Mouse (Mus musculus): ENCODE measurements around the gene Slc35b2. TPM values are rescaled to one million over a fixed set of nuclear protein-coding genes. Genes with fewer than 3 reads are reported as not detected.
A peak's percentile ranks its signal among the peaks of the same experiment; 100 is the strongest.

Gene Slc35b2
- polyA plus RNA-seq, 1 experiment from 2014 or later = 91.5 TPM

DNA sequence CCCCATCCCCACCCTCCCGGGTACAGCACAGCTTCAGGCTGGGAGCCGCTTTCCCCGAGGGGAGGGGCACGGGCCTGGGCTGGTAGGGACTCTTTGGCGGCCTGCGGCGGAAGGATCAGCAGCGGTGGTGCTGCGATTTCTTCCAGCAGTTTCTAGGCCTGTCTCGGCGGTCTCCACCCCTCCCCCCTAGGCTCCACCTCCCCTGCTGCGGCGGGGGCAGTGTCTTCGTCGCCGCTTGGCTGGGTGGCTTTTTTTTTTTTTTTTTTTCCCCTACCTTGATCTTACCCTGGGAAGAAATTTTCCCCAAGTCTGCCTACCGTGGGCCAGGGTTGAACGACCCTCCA, 10.1 kb downstream of the Slc35b2 start:
- peak overlapping the region; percentile 92 for H3K27ac ChIP-seq (ENCODE audit: low read depth, low read length)
- WGBS = 0% methylated on average over 18 of the region's 18 CpGs
- H3K36me3 ChIP-seq (ENCODE audit: control insufficient read depth, insufficient read depth, low read length) = peaks cover 18% of the 10 kb centered on the region
- peak; percentile 94 for DNase-seq (ENCODE audit: low spot score)
- H3K4me1 ChIP-seq (replicated peaks; ENCODE audit: control insufficient read depth, insufficient read depth, low read length) = peaks cover 4% of the 10 kb centered on the region; the same call in 1 of the 2 replicates
- peak overlapping the region; percentile 85 for H3K9ac ChIP-seq (ENCODE audit: low read depth, low read length)
- H3K4me2 ChIP-seq (replicated peaks; ENCODE audit: low read depth, low read length) = peak overlapping the region; percentile 86
- H3K27me3 ChIP-seq (ENCODE audit: control insufficient read depth, insufficient read depth, low read length) = no peaks in the 10 kb centered on the region
- H3K9me3 ChIP-seq (ENCODE audit: control insufficient read depth, low read length) = no peaks in the 10 kb centered on the region
- H3K4me3 ChIP-seq (ENCODE audit: low read depth, low read length) = peak overlapping the region; percentile 92
- ATAC-seq (ENCODE audit: low FRiP score) = peak; percentile 70

DNA sequence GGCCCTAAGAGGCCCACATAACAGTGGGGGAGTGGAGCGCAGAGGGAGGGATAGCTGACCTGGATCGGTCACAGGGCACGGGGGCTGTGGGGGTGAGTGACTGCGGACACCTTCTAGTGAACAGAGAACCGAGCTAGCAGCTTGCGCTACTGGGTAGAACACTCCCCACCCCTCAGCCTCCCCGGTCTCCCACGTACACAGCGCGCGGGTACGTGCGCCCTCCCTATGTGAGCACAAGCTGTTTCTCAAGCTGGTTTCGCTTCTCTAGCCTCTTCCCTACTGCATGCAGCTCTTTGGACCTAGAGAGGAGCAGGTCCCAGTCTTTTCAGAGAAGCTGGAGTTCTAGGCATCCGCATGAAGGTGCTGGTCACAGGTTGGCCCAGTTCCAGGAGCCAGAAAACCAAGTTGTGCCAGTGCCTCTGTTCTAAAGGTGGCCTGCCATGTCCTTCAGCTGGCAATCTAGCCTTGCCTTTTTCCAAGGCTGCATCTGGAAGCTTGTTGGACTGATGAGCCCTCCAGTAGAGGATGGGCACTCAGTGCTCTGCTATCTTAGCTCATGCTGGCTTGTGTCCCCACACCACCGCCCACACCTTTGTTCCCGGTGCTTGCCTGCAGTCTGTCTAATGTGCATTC, 10.6 kb downstream of the Slc35b2 start:
- Histone ChIP-seq H3K27me3 (ENCODE audit: control insufficient read depth, insufficient read depth, low read length) (no peaks in the 10 kb centered on the region), H3K27ac (ENCODE audit: low read depth, low read length) (peak overlapping the region; percentile 92), H3K4me2 (replicated peaks; ENCODE audit: low read depth, low read length) (peak overlapping the region; percentile 86), H3K36me3 (ENCODE audit: control insufficient read depth, insufficient read depth, low read length) (peaks cover 14% of the 10 kb centered on the region), H3K9me3 (ENCODE audit: control insufficient read depth, low read length) (no peaks in the 10 kb centered on the region), H3K4me1 (replicated peaks; ENCODE audit: control insufficient read depth, insufficient read depth, low read length) (peaks cover 4% of the 10 kb centered on the region; the same call in 1 of the 2 replicates), H3K9ac (ENCODE audit: low read depth, low read length) (peak overlapping the region; percentile 85), H3K4me3 (ENCODE audit: low read depth, low read length) (peak overlapping the region; percentile 92)
- ATAC-seq (ENCODE audit: low FRiP score) (peak; percentile 34), DNase-seq (ENCODE audit: low spot score) (peak; percentile 68)
- 4% methylated on average over 17 of the region's 17 CpGs for WGBS

DNA sequence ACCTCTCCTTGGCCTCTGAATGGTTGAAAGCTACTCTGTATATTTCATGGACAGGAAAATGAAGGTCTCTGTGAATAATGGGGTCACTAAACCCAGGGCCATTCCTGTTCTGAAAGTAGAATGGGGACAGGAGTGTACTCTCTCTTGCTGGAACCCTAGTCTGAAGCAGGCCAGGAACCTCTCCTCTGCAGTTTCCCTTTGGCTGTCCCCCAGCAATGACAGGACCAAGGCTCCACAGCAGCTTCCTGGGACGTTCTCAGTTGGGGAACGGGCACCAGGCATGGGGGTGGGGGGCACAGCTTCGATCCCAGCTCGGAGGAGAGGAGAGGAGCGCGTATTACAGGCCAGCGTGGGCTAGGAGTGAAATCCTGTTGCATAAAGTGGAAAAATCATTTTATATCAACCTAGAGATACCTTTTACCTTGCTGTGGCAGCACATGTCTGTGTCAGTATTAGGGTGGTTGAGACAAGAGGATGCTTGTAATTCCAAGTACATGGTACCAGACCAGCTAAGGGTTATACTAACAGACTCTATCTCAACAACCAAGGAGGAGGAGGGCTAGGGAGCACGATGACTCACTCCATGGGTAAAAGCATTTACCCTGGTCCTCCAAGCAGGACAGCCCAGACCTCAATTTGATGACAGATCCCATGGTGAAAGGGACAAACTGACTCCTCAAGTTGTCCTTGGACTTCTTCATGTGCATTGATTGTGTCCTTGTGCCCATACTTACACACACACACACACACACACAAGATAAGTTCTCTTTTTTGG, 11.6 kb downstream of the Slc35b2 start:
- H3K27me3 ChIP-seq (ENCODE audit: control insufficient read depth, insufficient read depth, low read length) = no peaks in the 10 kb centered on the region
- 0 out of 2 replicates have a peak, but pooled peaks cover 4% of the 10 kb centered on the region for H3K4me1 ChIP-seq (replicated peaks; ENCODE audit: control insufficient read depth, insufficient read depth, low read length)
- H3K4me3 ChIP-seq (ENCODE audit: low read depth, low read length) = no peak overlapping the region
- H3K36me3 ChIP-seq (ENCODE audit: control insufficient read depth, insufficient read depth, low read length) = peaks cover 10% of the 10 kb centered on the region
- WGBS = 91% methylated on average over 8 of the region's 8 CpGs
- H3K9ac ChIP-seq (ENCODE audit: low read depth, low read length) = peak overlapping the region; percentile 85; the same call in 1 of the 2 replicates
- no peaks in the 10 kb centered on the region for H3K9me3 ChIP-seq (ENCODE audit: control insufficient read depth, low read length)
- ATAC-seq (ENCODE audit: low FRiP score) (no peak), DNase-seq (ENCODE audit: low spot score) (no peak)
- H3K4me2 ChIP-seq (replicated peaks; ENCODE audit: low read depth, low read length) = no peak overlapping the region
- 0 out of 2 replicates have a peak overlapping the region, but pooled peaks have one; percentile 92 for H3K27ac ChIP-seq (ENCODE audit: low read depth, low read length)

DNA sequence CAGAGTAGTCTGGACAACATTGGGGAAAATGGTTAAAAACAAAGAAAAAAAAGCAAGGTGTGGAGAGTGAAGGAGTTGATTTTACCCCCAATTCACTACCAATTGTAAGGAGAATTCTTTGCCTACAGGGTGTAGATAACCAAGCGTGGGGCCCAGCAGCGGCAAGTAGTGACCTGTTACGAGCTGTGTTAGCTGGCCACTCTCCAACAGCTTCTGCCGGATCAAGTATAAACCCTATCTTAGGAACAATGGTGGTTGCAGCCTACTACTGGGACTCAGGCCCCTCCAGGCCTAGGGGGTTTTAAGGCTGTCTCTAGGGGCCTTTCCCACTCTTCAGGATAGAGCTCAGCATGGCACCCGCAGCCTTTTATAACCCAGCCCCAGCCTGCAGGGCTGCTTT, 14.6 kb downstream of the Slc35b2 start:
- Histone ChIP-seq H3K27ac (ENCODE audit: low read depth, low read length) (no peak overlapping the region), H3K4me1 (replicated peaks; ENCODE audit: control insufficient read depth, insufficient read depth, low read length) (no peaks in the 10 kb centered on the region), H3K9me3 (ENCODE audit: control insufficient read depth, low read length) (no peaks in the 10 kb centered on the region), H3K4me2 (replicated peaks; ENCODE audit: low read depth, low read length) (no peak overlapping the region), H3K36me3 (ENCODE audit: control insufficient read depth, insufficient read depth, low read length) (no peaks in the 10 kb centered on the region), H3K27me3 (ENCODE audit: control insufficient read depth, insufficient read depth, low read length) (no peaks in the 10 kb centered on the region), H3K4me3 (ENCODE audit: low read depth, low read length) (no peak overlapping the region), H3K9ac (ENCODE audit: low read depth, low read length) (no peak overlapping the region)
- no peak for ATAC-seq (ENCODE audit: low FRiP score)
- no peak for DNase-seq (ENCODE audit: low spot score)
- WGBS = 74% methylated on average over 5 of the region's 5 CpGs

DNA sequence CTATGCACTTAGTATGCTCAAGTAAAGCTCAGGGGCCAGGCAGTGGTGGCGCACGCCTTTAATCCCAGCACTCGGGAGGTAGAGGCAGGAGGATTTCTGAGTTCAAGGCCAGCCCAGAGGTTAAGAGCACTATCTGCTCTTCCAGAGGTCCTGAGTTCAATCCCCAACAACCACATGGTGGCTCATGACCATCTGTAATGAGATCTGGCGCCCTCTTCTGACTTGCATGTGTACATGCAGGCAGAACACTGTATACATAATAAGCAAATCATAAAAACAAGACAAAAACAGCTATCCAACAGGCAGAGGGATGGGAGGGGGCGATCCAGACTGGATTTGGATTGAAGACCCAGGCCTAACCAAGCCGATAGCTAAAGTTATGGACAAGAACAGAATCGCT, 15.2 kb downstream of the Slc35b2 start:
- no peak overlapping the region for H3K4me2 ChIP-seq (replicated peaks; ENCODE audit: low read depth, low read length)
- ATAC-seq (ENCODE audit: low FRiP score) (no peak), DNase-seq (ENCODE audit: low spot score) (peak; percentile 40)
- H3K9ac ChIP-seq (ENCODE audit: low read depth, low read length) = no peak overlapping the region
- H3K9me3 ChIP-seq (ENCODE audit: control insufficient read depth, low read length) = no peaks in the 10 kb centered on the region
- no peak overlapping the region for H3K4me3 ChIP-seq (ENCODE audit: low read depth, low read length)
- H3K4me1 ChIP-seq (replicated peaks; ENCODE audit: control insufficient read depth, insufficient read depth, low read length) = no peaks in the 10 kb centered on the region
- H3K27me3 ChIP-seq (ENCODE audit: control insufficient read depth, insufficient read depth, low read length) = no peaks in the 10 kb centered on the region
- WGBS = 73% methylated on average over 7 of the region's 7 CpGs
- H3K27ac ChIP-seq (ENCODE audit: low read depth, low read length) = no peak overlapping the region
- H3K36me3 ChIP-seq (ENCODE audit: control insufficient read depth, insufficient read depth, low read length) = no peaks in the 10 kb centered on the region

DNA sequence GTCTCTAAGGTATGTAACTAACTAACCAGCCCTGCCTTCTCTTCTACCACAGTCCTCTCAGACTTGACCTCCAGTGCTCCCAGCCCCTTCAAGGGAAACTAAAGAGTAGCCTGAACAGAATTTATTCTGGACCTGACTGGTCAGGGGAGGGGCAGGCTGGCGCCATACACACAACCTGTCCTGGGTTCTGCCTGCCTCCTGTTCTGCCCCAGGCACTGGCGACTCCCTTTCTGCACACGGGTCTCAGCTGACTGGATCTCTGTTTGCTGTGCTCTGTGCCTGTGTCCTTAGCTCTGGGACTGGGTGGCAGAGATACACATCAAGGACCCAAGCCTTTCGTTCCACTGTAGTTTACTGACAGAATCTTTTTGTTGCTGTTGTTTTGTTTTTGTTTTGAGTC, 15.9 kb downstream of the Slc35b2 start:
- no peaks in the 10 kb centered on the region for H3K9me3 ChIP-seq (ENCODE audit: control insufficient read depth, low read length)
- H3K4me3 ChIP-seq (ENCODE audit: low read depth, low read length) = no peak overlapping the region
- H3K27ac ChIP-seq (ENCODE audit: low read depth, low read length) = no peak overlapping the region
- no peak for ATAC-seq (ENCODE audit: low FRiP score)
- no peaks in the 10 kb centered on the region for H3K36me3 ChIP-seq (ENCODE audit: control insufficient read depth, insufficient read depth, low read length)
- H3K4me2 ChIP-seq (replicated peaks; ENCODE audit: low read depth, low read length) = no peak overlapping the region
- DNase-seq (ENCODE audit: low spot score) = no peak
- no peak overlapping the region for H3K9ac ChIP-seq (ENCODE audit: low read depth, low read length)
- 88% methylated on average over 4 of the region's 4 CpGs for WGBS
- no peaks in the 10 kb centered on the region for H3K27me3 ChIP-seq (ENCODE audit: control insufficient read depth, insufficient read depth, low read length)
- H3K4me1 ChIP-seq (replicated peaks; ENCODE audit: control insufficient read depth, insufficient read depth, low read length) = no peaks in the 10 kb centered on the region

DNA sequence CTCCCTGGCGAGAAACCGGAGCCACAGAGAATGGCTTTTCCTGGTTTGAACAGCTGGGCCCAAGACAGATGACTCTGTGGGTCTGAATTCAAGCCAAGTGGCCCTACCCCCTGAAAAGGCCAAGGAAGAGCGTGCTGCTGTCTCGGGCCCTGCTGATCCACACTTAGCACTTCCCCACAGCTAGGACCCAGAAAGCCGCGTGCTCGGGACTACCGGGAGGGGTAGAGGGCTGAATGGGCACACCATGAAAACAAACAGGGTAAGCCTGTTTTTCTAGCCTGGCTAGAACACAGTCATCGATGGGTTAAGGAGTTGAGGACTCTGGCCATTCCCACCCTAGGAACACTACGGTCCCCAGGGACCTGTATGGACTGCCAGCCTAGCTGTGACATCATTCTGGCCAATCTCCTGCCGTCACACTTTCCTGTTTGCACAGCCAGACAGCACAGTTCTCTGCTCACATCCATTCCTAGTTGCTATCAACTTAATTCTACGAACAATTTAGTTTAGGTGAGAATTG, 17.3 kb downstream of the Slc35b2 start:
- H3K4me2 ChIP-seq (replicated peaks; ENCODE audit: low read depth, low read length) = no peak overlapping the region
- H3K27ac ChIP-seq (ENCODE audit: low read depth, low read length) = no peak overlapping the region

DNA sequence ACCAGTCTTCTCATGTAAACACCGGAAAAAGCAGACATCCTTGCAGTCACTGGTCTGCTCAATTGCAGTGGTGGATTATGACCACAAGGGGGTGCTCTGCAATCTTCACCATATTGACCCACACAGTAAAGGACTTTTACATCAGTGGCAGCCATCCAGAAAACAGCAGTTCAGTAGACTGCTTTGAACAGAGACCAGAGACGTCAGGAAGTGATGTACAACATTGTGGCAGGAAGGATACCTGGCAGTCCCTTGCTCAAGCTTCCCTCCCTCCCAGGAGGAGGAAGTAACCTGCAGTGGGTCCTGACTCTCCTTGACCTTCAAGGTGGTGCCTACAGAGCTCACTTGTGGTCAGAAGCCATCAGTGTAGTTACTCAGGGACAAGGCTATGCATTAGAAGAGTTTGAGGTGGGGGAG, 17.9 kb downstream of the Slc35b2 start:
- H3K4me3 ChIP-seq (ENCODE audit: low read depth, low read length) = no peak overlapping the region
- 21% methylated on average over 2 of the region's 2 CpGs for WGBS
- no peak overlapping the region for H3K4me2 ChIP-seq (replicated peaks; ENCODE audit: low read depth, low read length)
- H3K27ac ChIP-seq (ENCODE audit: low read depth, low read length) = no peak overlapping the region
- no peak overlapping the region for H3K9ac ChIP-seq (ENCODE audit: low read depth, low read length)
- H3K4me1 ChIP-seq (replicated peaks; ENCODE audit: control insufficient read depth, insufficient read depth, low read length) = 0 out of 2 replicates have a peak, but pooled peaks cover 4% of the 10 kb centered on the region
- no peaks in the 10 kb centered on the region for H3K27me3 ChIP-seq (ENCODE audit: control insufficient read depth, insufficient read depth, low read length)
- DNase-seq (ENCODE audit: low spot score) = peak; percentile 80
- no peaks in the 10 kb centered on the region for H3K9me3 ChIP-seq (ENCODE audit: control insufficient read depth, low read length)
- H3K36me3 ChIP-seq (ENCODE audit: control insufficient read depth, insufficient read depth, low read length) = no peaks in the 10 kb centered on the region
- ATAC-seq (ENCODE audit: low FRiP score) = peak; percentile 28; the same call in 1 of the 2 replicates

More for the DNA sequence above, 17.3 kb downstream of the Slc35b2 start:
- DNase-seq (ENCODE audit: low spot score) (peak; percentile 41), ATAC-seq (ENCODE audit: low FRiP score) (no peak)
- Histone ChIP-seq H3K36me3 (ENCODE audit: control insufficient read depth, insufficient read depth, low read length) (no peaks in the 10 kb centered on the region), H3K9ac (ENCODE audit: low read depth, low read length) (no peak overlapping the region), H3K4me1 (replicated peaks; ENCODE audit: control insufficient read depth, insufficient read depth, low read length) (0 out of 2 replicates have a peak, but pooled peaks cover 4% of the 10 kb centered on the region), H3K9me3 (ENCODE audit: control insufficient read depth, low read length) (no peaks in the 10 kb centered on the region), H3K4me3 (ENCODE audit: low read depth, low read length) (no peak overlapping the region), H3K27me3 (ENCODE audit: control insufficient read depth, insufficient read depth, low read length) (no peaks in the 10 kb centered on the region)
- 47% methylated on average over 12 of the region's 12 CpGs for WGBS

Data from hindbrain, embryonic 11.5 days (tissue).